Mouse (Mus musculus) bone marrow macrophage, adult 2 months (primary cell): ENCODE measurements around the gene Bmp2k. TPM values are rescaled to one million over a fixed set of nuclear protein-coding genes. Genes with fewer than 3 reads are reported as not detected.
"Not testable (repeated sequence)": the region's sequence is repeated elsewhere in the genome, so short reads cannot be mapped to it uniquely, and the experiment has no call there.

Experiments used
- H3K27ac ChIP-seq: 2 replicates; pipeline ENCODE4 v1.5.1; 2012; ENCODE audit warnings: low read depth, low read length; ENCODE audit not compliant: insufficient read depth
- H3K4me1 ChIP-seq: 2 replicates; pipeline ENCODE4 v1.6.1; 2012; ENCODE audit warnings: low read length; ENCODE audit not compliant: control insufficient read depth, insufficient read depth
- H3K4me3 ChIP-seq: 2 replicates; pipeline ENCODE4 v1.5.1; 2012; ENCODE audit warnings: mild to moderate bottlenecking, low read length, moderate library complexity; ENCODE audit not compliant: insufficient read depth
- CTCF ChIP-seq: IDR thresholded peaks from 2 replicates; pipeline ENCODE4 v1.5.1; 2012; ENCODE audit warnings: low read depth, mild to moderate bottlenecking, low read length, moderate library complexity
- POLR2A ChIP-seq: IDR thresholded peaks from 2 replicates; pipeline ENCODE4 v1.6.1; 2012; ENCODE audit warnings: mild to moderate bottlenecking, low read depth, low read length, borderline replicate concordance
- polyA plus RNA-seq: library from polyadenylated mRNA; stranded (reverse); fragments of >200 nt; gene quantifications from 2 replicates; pipeline ENCODE4 v1.2.4, GENCODE M21; 2012; ENCODE audit not compliant: missing spikeins, insufficient read depth, insufficient read length

Gene Bmp2k
- polyA plus RNA-seq, 1 experiment = 41.5 TPM

DNA sequence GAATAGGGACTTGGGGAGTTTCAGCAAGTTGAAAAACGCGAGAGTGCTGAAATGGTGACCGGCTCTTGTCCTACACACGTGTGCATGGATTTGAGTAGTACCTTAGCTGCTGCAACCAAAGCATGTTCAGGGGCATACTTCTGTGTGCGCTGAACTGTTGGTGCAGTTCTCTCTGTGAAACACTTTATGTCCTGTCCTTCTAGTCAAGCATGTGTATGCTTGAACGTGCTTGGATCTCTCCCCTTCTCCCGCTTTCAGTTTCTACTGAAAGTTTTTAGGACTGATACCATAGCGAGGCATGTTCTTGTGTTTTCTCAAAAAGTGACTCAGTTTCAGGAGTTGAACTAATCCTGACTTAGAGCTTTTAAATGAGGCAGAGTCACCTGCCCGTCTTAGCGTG lies 3.7 kb downstream of the Bmp2k start:
- Histone ChIP-seq H3K27ac (no peak overlapping the region), H3K4me1 (peaks cover 44% of the 10 kb centered on the region), H3K4me3 (no peak overlapping the region)
- TF ChIP-seq CTCF = no peak
- TF ChIP-seq POLR2A = no peak

DNA sequence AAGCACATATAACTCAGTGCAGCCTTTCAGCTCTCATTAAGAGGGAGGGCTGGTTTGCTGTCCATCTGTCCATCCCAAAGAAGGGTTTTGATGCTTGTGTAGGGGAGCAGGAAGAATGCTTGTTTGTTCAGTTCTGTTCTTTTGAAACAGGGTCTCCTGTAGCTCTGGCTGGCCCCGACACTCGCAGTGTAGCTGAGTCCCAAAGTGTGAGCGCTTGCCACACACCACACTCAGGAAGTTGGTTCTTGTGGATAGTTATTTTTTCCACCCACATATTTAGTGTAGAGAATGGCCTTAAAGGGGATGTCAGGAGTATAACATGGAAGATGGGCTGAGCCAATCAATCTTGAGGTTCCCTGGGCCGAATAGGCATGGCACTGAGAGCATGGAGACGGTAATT lies 4.1 kb downstream of the Bmp2k start:
- Histone ChIP-seq H3K4me1 (peaks cover 41% of the 10 kb centered on the region), H3K27ac (no peak overlapping the region), H3K4me3 (no peak overlapping the region)
- TF ChIP-seq POLR2A (no peak), CTCF (no peak)

DNA sequence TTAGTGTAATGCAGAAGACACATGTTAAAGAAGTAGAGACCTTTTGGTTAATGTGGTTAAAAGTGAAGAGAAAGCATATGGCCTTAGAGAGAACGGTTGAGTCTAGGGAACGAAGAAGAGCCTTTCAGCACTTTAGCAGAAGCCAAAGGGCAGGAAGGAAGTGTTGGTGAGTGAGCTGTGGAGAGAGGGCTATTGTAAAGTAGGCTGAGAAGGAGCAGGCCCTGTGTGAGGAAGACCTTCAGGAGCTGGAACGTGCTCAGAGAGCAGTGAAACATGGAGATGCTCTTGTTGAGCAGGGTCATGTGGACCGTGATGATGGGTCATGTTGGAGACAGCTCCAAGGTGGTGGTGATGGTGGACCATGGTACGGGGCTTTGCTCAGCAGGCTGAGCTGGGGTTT lies 4.8 kb downstream of the Bmp2k start:
- no peak overlapping the region for H3K27ac ChIP-seq
- peaks cover 39% of the 10 kb centered on the region for H3K4me1 ChIP-seq
- no peak overlapping the region for H3K4me3 ChIP-seq
- TF ChIP-seq CTCF (no peak), POLR2A (no peak)

DNA sequence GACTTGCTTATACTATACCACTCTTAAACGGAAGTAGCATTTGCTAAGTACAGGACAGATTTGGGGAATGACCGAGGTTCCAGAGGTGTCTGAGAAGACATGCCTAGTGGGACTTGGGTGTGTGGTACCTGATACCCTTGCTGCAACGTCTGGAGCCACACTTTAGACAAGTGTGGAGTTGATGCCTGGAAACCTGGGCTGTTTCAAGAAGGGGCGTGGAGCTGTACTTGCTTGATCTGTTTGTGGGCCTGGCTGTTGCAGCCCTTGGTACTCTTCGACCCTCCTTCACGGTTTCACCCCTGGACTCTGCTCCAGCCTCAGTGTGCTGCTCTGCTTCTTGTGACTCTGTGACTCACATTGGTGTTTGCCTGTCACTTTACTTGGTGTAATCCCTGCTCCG lies 5.4 kb downstream of the Bmp2k start:
- no peak overlapping the region for H3K27ac ChIP-seq
- no peak for TF ChIP-seq POLR2A
- no peak overlapping the region for H3K4me3 ChIP-seq
- peaks cover 42% of the 10 kb centered on the region for H3K4me1 ChIP-seq

DNA sequence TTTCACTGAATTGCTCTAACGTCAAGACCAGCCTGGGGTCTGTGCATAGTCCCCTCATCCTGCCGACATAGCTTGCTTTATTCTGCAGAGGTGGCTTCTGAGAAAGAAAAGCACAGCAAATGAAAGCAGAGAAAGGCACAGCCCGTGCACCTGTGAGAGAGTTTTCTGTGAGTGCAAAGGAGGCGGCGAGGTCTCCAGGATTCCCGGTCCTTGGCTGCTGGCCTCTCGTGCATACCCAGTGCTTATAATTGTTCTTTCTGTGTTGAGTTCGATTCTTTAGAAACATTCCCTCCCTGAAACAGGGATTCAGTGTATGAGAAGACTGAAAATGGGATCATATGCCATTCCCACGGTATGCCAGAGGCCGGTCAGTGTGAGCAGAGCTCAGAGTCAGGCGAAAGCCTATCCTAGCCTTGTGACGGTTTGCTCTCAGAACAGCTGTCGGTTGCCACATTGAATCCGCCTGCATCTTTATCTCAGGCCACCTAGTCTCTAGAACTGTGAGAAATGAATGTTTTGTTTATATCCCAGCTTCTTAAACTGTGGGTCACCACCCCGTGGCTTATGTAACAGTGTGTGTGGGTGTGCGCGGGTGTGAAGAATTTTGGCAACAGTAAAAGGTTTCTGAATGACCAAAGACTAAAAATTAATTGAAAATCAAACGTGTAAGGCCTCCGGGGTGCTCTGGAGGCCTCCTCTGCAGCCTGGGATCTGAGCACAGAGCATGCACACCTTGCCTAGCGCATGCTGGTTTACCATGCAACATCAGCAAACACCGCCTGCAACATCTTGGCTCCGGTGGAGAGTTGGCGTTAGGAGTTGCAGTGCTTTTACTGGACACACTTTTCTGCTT lies 6.9 kb downstream of the Bmp2k start:
- Histone ChIP-seq H3K4me1 (peaks cover 49% of the 10 kb centered on the region), H3K27ac (no peak overlapping the region), H3K4me3 (no peak overlapping the region)
- TF ChIP-seq CTCF (no peak), POLR2A (no peak)

DNA sequence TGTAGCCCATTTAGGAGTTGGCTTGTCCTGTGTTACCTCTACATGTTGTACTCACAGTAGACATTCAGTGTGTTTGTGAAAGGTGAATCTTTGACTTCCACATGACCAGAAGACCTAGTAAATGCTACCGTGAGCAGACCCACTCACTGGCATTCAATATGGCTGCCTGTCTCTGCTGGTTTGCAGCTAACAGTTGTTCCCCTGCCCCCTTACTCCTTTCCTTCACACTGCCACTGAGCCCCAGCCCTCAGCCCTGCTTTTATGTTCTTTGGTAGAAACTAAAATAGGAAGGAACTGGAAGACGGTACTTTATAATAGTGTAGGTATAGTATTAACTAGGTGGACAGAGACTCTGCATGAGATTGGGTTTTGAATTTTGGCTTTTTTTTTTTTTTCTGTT lies 8.4 kb downstream of the Bmp2k start:
- TF ChIP-seq POLR2A (no peak), CTCF (no peak)
- Histone ChIP-seq H3K27ac (no peak overlapping the region), H3K4me1 (peaks cover 42% of the 10 kb centered on the region), H3K4me3 (no peak overlapping the region)

DNA sequence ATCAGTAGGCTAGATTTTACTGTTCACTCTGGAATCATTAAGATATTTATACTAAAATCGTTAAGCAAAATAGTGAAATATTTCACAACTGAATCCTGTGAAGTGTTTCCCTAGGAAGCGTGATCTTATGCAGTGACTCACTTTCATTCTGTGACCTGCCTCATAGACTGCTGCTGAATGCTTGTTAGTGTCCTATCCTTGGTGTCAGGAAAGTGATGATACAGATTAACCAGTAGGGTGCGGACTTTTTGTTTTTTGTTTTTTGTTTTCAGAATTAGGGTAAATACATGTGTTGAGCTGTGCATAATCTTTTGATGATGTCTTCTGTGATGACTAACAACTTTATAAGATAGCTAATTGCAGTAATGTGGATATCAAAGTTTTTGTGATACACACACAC lies 9.4 kb downstream of the Bmp2k start:
- Histone ChIP-seq H3K27ac (no peak overlapping the region), H3K4me3 (no peak overlapping the region), H3K4me1 (peaks cover 33% of the 10 kb centered on the region)
- no peak for TF ChIP-seq CTCF
- TF ChIP-seq POLR2A = no peak

DNA sequence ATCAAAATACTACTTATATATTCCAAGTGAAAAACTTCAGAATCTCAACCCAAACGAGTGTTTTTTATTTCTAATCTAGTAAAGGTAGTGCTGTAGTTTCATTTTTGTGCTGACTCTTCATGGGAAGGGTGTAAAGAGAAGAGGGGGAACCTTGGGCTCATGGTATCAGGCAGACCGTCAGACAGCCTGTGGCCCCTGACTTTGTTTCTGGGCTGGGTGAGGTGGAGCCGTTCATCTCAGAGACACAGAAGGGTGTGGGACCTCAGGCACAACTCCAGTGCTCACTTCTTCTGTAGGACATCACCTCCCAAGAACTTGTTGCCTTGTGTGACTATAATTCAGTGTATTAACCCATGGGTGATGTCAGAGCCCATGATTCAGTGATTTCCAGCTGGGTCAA lies 10.0 kb downstream of the Bmp2k start:
- Histone ChIP-seq H3K4me3 (no peak overlapping the region), H3K27ac (no peak overlapping the region), H3K4me1 (peaks cover 29% of the 10 kb centered on the region)
- no peak for TF ChIP-seq POLR2A
- no peak for TF ChIP-seq CTCF

DNA sequence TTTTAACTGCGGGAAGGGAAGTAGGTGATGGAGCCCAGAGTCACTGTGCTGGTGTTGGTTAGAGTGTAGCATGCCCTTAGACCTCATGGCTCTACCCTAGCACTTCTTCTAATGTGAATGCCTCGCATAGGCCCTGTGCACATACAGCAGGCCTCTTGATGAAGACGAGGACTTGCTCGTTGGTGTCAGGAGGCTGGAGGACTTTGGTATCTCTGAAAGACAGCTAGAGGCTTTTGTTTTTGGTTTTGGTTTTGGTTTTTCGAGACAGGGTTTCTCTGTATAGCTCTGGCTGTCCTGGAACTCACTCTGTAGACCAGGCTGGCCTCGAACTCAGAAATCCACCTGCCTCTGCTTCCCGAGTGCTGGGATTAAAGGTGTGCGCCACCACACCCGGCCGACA lies 11.7 kb downstream of the Bmp2k start:
- H3K4me3 ChIP-seq, H3K27ac ChIP-seq: not testable (repeated sequence)
- peaks cover 33% of the 10 kb centered on the region for H3K4me1 ChIP-seq

DNA sequence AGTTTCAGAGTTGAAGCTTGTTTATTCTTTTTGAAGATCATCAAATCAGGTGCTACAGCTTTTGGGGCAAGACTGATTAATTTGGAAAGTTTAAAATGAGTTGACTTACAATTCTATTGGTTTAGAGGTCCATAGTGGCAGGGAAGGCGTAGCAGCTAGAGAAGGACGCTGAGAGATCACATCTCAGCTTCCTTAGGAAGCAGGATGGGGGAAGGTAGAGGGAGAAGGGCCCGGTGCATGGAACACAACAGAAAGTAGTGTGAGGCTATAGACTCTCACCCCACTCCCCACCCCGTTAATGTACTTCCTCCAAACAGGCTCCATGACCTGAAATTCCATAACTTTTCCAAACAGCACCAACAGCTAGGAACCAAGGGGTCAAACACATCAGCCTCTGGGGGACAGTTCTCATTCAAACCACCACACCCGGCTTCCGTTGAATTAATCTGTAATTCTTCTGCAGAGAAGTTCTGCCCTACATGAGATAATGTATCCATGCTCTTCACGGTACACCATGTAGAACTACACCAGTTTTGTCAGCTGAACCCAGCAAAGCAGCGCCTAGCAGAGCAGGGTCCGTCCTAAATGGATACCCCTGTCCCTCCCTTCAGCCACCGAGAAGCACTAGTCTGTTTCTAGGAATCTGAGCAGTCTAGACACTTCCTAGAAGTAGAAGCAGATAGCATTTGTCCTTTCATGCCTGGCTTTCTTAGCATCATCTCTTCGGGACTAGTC lies 12.3 kb downstream of the Bmp2k start:
- no peak overlapping the region for H3K4me3 ChIP-seq
- TF ChIP-seq CTCF (no peak), POLR2A (no peak)
- no peak overlapping the region for H3K27ac ChIP-seq
- H3K4me1 ChIP-seq = peaks cover 37% of the 10 kb centered on the region
